In the genomic region with DNA sequence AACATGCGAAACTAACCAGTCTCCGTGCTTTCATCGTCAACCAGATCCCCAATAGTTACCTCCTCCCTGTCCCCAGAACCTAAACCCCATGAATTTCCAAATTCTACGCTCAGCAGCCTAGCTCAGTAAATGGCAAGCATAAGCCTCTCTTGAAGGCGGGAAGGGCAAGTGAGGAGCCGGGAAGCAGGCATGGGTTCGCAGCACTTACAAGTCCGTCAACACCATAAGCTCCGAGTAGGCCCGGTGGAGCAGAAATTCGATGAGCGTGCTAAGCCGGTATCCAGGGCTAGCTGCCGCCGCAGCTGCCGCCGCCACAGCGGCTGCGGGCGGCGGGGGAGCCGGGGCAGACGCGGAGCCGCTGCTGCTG, we compare ENCODE assay signal across 8 mouse cellular contexts. TPM values are rescaled to one million over a fixed set of nuclear protein-coding genes. Genes with fewer than 3 reads are reported as not detected.
DNase-seq lines count a peak whose midpoint lies in the region; ATAC-seq and TF ChIP-seq lines count a peak whose summit lies in the region.

No protein-coding gene starts in this region.

- peak overlapping the region; percentile 60 for H3K4me3 ChIP-seq in left cerebral cortex, adult 2 months
- H3K4me3 ChIP-seq in forebrain, embryonic 11.5 days (ENCODE audit: low read depth, low read length), result peak overlapping the region; percentile 64
- H3K4me3 ChIP-seq in liver, embryonic 11.5 days (ENCODE audit: low read depth, low read length), result peak overlapping the region; percentile 76
- peak overlapping the region; percentile 64 for H3K4me3 ChIP-seq in stomach, embryonic 16.5 days (replicated peaks; ENCODE audit: low read length)

- peak overlapping the region; percentile 95 for H3K27ac ChIP-seq in left cerebral cortex, adult 2 months
- peak overlapping the region; percentile 94 for H3K27ac ChIP-seq in forebrain, embryonic 11.5 days (ENCODE audit: low read depth, low read length)
- H3K27ac ChIP-seq in liver, embryonic 11.5 days (ENCODE audit: low read depth, low read length), result peak overlapping the region; percentile 96
- peak overlapping the region; percentile 96 for H3K27ac ChIP-seq in stomach, embryonic 16.5 days (ENCODE audit: low read length)

- no peak for TF ChIP-seq CTCF in left cerebral cortex, adult 2 months (IDR thresholded peaks at IDR 0.05)

- peak overlapping the region; percentile 78 for H3K9ac ChIP-seq in forebrain, embryonic 11.5 days (ENCODE audit: low read length)
- H3K9ac ChIP-seq in liver, embryonic 11.5 days (ENCODE audit: low read depth, low read length), result peak overlapping the region; percentile 79
- peak overlapping the region; percentile 83 for H3K9ac ChIP-seq in stomach, embryonic 16.5 days (ENCODE audit: low read length)

- no peaks in the 10 kb centered on the region for H3K9me3 ChIP-seq in forebrain, embryonic 11.5 days (ENCODE audit: control insufficient read depth, low read length)
- H3K9me3 ChIP-seq in liver, embryonic 11.5 days (ENCODE audit: control insufficient read depth, low read length), result no peaks in the 10 kb centered on the region
- H3K9me3 ChIP-seq in stomach, embryonic 16.5 days (replicated peaks; ENCODE audit: control insufficient read depth, low read length), result no peaks in the 10 kb centered on the region

- ATAC-seq in forebrain, embryonic 11.5 days (replicated peaks; ENCODE audit: low FRiP score), result peak; percentile 22; the same call in 1 of the 2 replicates
- ATAC-seq in liver, embryonic 11.5 days (replicated peaks; ENCODE audit: low FRiP score), result peak; percentile 34
- ATAC-seq in stomach, embryonic 16.5 days (ENCODE audit: insufficient read depth, low FRiP score), result 0 out of 2 replicates have a peak, but pooled peaks have one; percentile 2

- WGBS in forebrain, embryonic 11.5 days, result 8% methylated on average over 20 of the region's 25 CpGs
- 5% methylated on average over 25 of the region's 25 CpGs for WGBS in liver, embryonic 11.5 days
- 12% methylated on average over 19 of the region's 25 CpGs for WGBS in stomach, embryonic 16.5 days

- intact Hi-C loops in left cerebral cortex, adult 2 months (cut with DNase I), result loop anchor here (2.0 to 5.0 kb wide), 3 partner anchors 89 to 679 kb away; partner anchors contain the start of genes 1810030O07Rik and Usp9x
- intact Hi-C loops in left cerebral cortex, postnatal 10 days (cut with DNase I), result loop anchor here (5.0 kb wide), 1 partner anchor 81 kb away; no protein-coding TSS in a partner anchor

- H3K36me3 ChIP-seq in forebrain, embryonic 11.5 days (ENCODE audit: control insufficient read depth, insufficient read depth, low read length), result no peaks in the 10 kb centered on the region
- no peaks in the 10 kb centered on the region for H3K36me3 ChIP-seq in liver, embryonic 11.5 days (ENCODE audit: control insufficient read depth, insufficient read depth, low read length)
- no peaks in the 10 kb centered on the region for H3K36me3 ChIP-seq in stomach, embryonic 16.5 days (ENCODE audit: control insufficient read depth, insufficient read depth, low read length)

- no peaks in the 10 kb centered on the region; the same call in 1 of the 2 replicates for H3K27me3 ChIP-seq in forebrain, embryonic 11.5 days (ENCODE audit: control insufficient read depth, insufficient read depth, low read length)
- peaks cover 15% of the 10 kb centered on the region for H3K27me3 ChIP-seq in liver, embryonic 11.5 days (replicated peaks; ENCODE audit: control insufficient read depth, insufficient read depth, low read length)
- peaks cover 18% of the 10 kb centered on the region; the same call in 1 of the 2 replicates for H3K27me3 ChIP-seq in stomach, embryonic 16.5 days (ENCODE audit: control insufficient read depth, insufficient read depth, low read length)

- peak overlapping the region; percentile 57; the same call in 1 of the 2 replicates for H3K4me2 ChIP-seq in forebrain, embryonic 11.5 days (ENCODE audit: low read depth, low read length, severe bottlenecking)
- peak overlapping the region; percentile 72 for H3K4me2 ChIP-seq in liver, embryonic 11.5 days
- peak overlapping the region; percentile 58 for H3K4me2 ChIP-seq in stomach, embryonic 16.5 days (ENCODE audit: low read depth, low read length)

- no peak for DNase-seq in left cerebral cortex, adult 2 months (ENCODE audit: extremely low spot score in 1 of 2, low spot score in 2 of 2)
- DNase-seq in left cerebral cortex, postnatal 10 days (ENCODE audit: extremely low spot score in 1 of 2, low spot score in 2 of 2), result no peak
- peak; percentile 70 for DNase-seq in adipocyte (ENCODE audit: low spot score)
- no peak for DNase-seq in forebrain, embryonic 11.5 days (ENCODE audit: low spot score)
- no peak for DNase-seq in liver, embryonic 11.5 days (ENCODE audit: low spot score)
- no peak for DNase-seq in urinary bladder, postnatal 14 days (ENCODE audit: low spot score)
- DNase-seq in cerebellum, adult 9-11 months, result no peak

- 0 out of 2 replicates have a peak, but pooled peaks cover 2% of the 10 kb centered on the region for H3K4me1 ChIP-seq in forebrain, embryonic 11.5 days (replicated peaks; ENCODE audit: control insufficient read depth, insufficient read depth, low read length)
- no peaks in the 10 kb centered on the region for H3K4me1 ChIP-seq in liver, embryonic 11.5 days (replicated peaks; ENCODE audit: control insufficient read depth, insufficient read depth, low read length)
- 0 out of 2 replicates have a peak, but pooled peaks cover 6% of the 10 kb centered on the region for H3K4me1 ChIP-seq in stomach, embryonic 16.5 days (ENCODE audit: control insufficient read depth, insufficient read depth, low read length)

RNA-seq across cellular contexts. Expression of gene Med14, which starts 0.6 kb away (rescaled TPM):
- 10 to 100 TPM; 75.6 to 86.4 TPM for total RNA-seq in left cerebral cortex, adult 2 months (2021)
- 10 to 100 TPM; 68.1 to 73.7 TPM for total RNA-seq in left cerebral cortex, postnatal 10 days (2021)
- 31.9 and 33.1 TPM in 2 replicates for polyA plus RNA-seq in forebrain, embryonic 11.5 days (2014; fragmentation: Nextera tagmentation; extraction: Ambion mirVana)
- 14.6 and 16.6 TPM in 2 replicates for polyA plus RNA-seq in liver, embryonic 11.5 days (2014; fragmentation: Nextera tagmentation; extraction: Ambion mirVana)
- 10.8 and 11.1 TPM in 2 replicates for polyA plus RNA-seq in stomach, embryonic 16.5 days (2015; fragmentation: Nextera tagmentation; extraction: Ambion mirVana)
